Mouse (Mus musculus) myocyte (in vitro differentiated cells): ENCODE results near the gene Pgap1. TPM values are rescaled to one million over a fixed set of nuclear protein-coding genes. Genes with fewer than 3 reads are reported as not detected.
A peak's percentile ranks its signal among the peaks of the same experiment; 100 is the strongest.

Experiments
- H3K27me3 ChIP-seq: one replicate; pipeline ENCODE4 v1.6.1; 2011; ENCODE audit not compliant: control insufficient read depth, insufficient read depth, insufficient read length
- H3K36me3 ChIP-seq: one replicate; pipeline ENCODE4 v1.6.1; 2011; ENCODE audit not compliant: control insufficient read depth, insufficient read depth
- H3K4me2 ChIP-seq: one replicate; pipeline ENCODE4 v1.6.1; 2011; ENCODE audit warnings: low read depth, control low read depth
- H3K4me3 ChIP-seq: one replicate; pipeline ENCODE4 v1.5.1; 2011; ENCODE audit warnings: mild to moderate bottlenecking, control low read depth, moderate library complexity
- H3K79me2 ChIP-seq: one replicate; pipeline ENCODE4 v1.6.1; 2011; ENCODE audit not compliant: control insufficient read depth, insufficient read depth
- H3ac ChIP-seq: one replicate; pipeline ENCODE4 v1.6.1; 2011; ENCODE audit not compliant: control insufficient read depth, insufficient read length
- CEBPB ChIP-seq: IDR thresholded peaks from 2 replicates; pipeline ENCODE4 v1.6.1; 2011; ENCODE audit warnings: mild to moderate bottlenecking, moderate library complexity; ENCODE audit not compliant: poor library complexity, insufficient read depth, severe bottlenecking
- E2F4 ChIP-seq: IDR thresholded peaks from one replicate; pipeline ENCODE4 v1.6.1; 2011; ENCODE audit warnings: mild to moderate bottlenecking, control low read depth, moderate library complexity; ENCODE audit not compliant: insufficient read depth
- MAX ChIP-seq: IDR thresholded peaks from one replicate; pipeline ENCODE4 v1.6.1; 2011; ENCODE audit warnings: low read depth, mild to moderate bottlenecking, control low read depth
- MYOD1 ChIP-seq, 3 experiments: IDR thresholded peaks; one replicate each; pipeline ENCODE4 v1.6.1; 2011; ENCODE audit warnings: control low read depth in 2 of 3, low read depth in 2 of 3, mild to moderate bottlenecking in 2 of 3, moderate library complexity in 1 of 3; ENCODE audit not compliant: insufficient read length in 2 of 3, control insufficient read depth in 1 of 3
- MYOG ChIP-seq, 3 experiments: IDR thresholded peaks; one replicate each; pipeline ENCODE4 v1.6.1; 2011; ENCODE audit warnings: control low read depth in 2 of 3, low read depth in 2 of 3, mild to moderate bottlenecking in 2 of 3; ENCODE audit not compliant: insufficient read length in 2 of 3, control insufficient read depth in 1 of 3, insufficient read depth in 1 of 3
- POLR2A ChIP-seq: IDR thresholded peaks from one replicate; pipeline ENCODE4 v1.6.1; 2011; ENCODE audit warnings: low read depth, mild to moderate bottlenecking, control low read depth, moderate library complexity; ENCODE audit not compliant: insufficient read length
- POLR2AphosphoS2 ChIP-seq: IDR thresholded peaks from one replicate; pipeline ENCODE4 v1.6.1; 2011; ENCODE audit warnings: low read depth, control low read depth; ENCODE audit not compliant: insufficient read length
- REST ChIP-seq: IDR thresholded peaks from one replicate; pipeline ENCODE4 v1.6.1; 2011; ENCODE audit warnings: mild to moderate bottlenecking, control low read depth, moderate library complexity; ENCODE audit not compliant: insufficient read depth, insufficient read length
- SRF ChIP-seq: IDR thresholded peaks from one replicate; pipeline ENCODE4 v1.6.1; 2011; ENCODE audit warnings: low read depth; ENCODE audit not compliant: control insufficient read depth, insufficient read length
- TCF12 ChIP-seq: IDR thresholded peaks from one replicate; pipeline ENCODE4 v1.6.1; 2011; ENCODE audit warnings: mild to moderate bottlenecking, control low read depth; ENCODE audit not compliant: poor library complexity, insufficient read depth, severe bottlenecking
- TCF3 ChIP-seq: IDR thresholded peaks from one replicate; pipeline ENCODE4 v1.6.1; 2011; ENCODE audit warnings: low read depth, control low read depth; ENCODE audit not compliant: insufficient read length
- USF1 ChIP-seq: IDR thresholded peaks from one replicate; pipeline ENCODE4 v1.6.1; 2011; ENCODE audit warnings: low read depth, mild to moderate bottlenecking, control low read depth, moderate library complexity
- polyA plus RNA-seq: library from polyadenylated mRNA; unstranded; fragments of >200 nt; fragmentation: generic; extraction: Trizol; gene quantifications from one replicate; pipeline ENCODE4 v1.2.1, GENCODE M21; 2012; ENCODE audit warnings: missing spikeins

The Pgap1 gene
- polyA plus RNA-seq, 1 experiment, result 0.59 TPM

GRCm38 (mm10) chr1:54498496-54498895 is 59.0 kb downstream of the Pgap1 start:
- Histone ChIP-seq H3ac (no peak overlapping the region), H3K27me3 (no peaks in the 10 kb centered on the region), H3K4me2 (no peak overlapping the region), H3K36me3 (no peaks in the 10 kb centered on the region), H3K4me3 (no peak overlapping the region), H3K79me2 (no peaks in the 10 kb centered on the region)
- TF ChIP-seq MYOD1 (IDR thresholded peaks at IDR 0.05; ENCODE audit: control insufficient read depth in 1 of 3, insufficient read length in 2 of 3, low read depth in 2 of 3), result no peak
- TF ChIP-seq CEBPB, result no peak
- no peak for TF ChIP-seq TCF3
- no peak for TF ChIP-seq MAX
- no peak for TF ChIP-seq POLR2A
- no peak for TF ChIP-seq POLR2AphosphoS2
- no peak for TF ChIP-seq REST

GRCm38 (mm10) chr1:54496254-54496653 is 61.2 kb downstream of the Pgap1 start:
- TF ChIP-seq MAX (no peak), TCF12 (no peak), CEBPB (no peak), SRF (no peak), MYOG (IDR thresholded peaks at IDR 0.05; ENCODE audit: control insufficient read depth in 1 of 3, insufficient read depth in 1 of 3, insufficient read length in 2 of 3, low read depth in 2 of 3) (no peak), REST (no peak), TCF3 (no peak), E2F4 (no peak), POLR2AphosphoS2 (no peak), POLR2A (no peak), MYOD1 (IDR thresholded peaks at IDR 0.05; ENCODE audit: control insufficient read depth in 1 of 3, insufficient read length in 2 of 3, low read depth in 2 of 3) (no peak), USF1 (no peak)
- Histone ChIP-seq H3K4me2 (no peak overlapping the region), H3ac (no peak overlapping the region), H3K79me2 (no peaks in the 10 kb centered on the region), H3K27me3 (no peaks in the 10 kb centered on the region), H3K4me3 (no peak overlapping the region), H3K36me3 (no peaks in the 10 kb centered on the region)

GRCm38 (mm10) chr1:54493496-54493895 is 64.0 kb downstream of the Pgap1 start:
- TF ChIP-seq POLR2A (no peak), E2F4 (no peak), TCF12 (no peak), SRF (no peak), MAX (no peak), MYOG (IDR thresholded peaks at IDR 0.05; ENCODE audit: control insufficient read depth in 1 of 3, insufficient read depth in 1 of 3, insufficient read length in 2 of 3, low read depth in 2 of 3) (no peak), USF1 (no peak), REST (no peak), TCF3 (no peak), MYOD1 (IDR thresholded peaks at IDR 0.05; ENCODE audit: control insufficient read depth in 1 of 3, insufficient read length in 2 of 3, low read depth in 2 of 3) (no peak), POLR2AphosphoS2 (no peak), CEBPB (no peak)
- Histone ChIP-seq H3K36me3 (no peaks in the 10 kb centered on the region), H3K79me2 (no peaks in the 10 kb centered on the region), H3K27me3 (no peaks in the 10 kb centered on the region), H3K4me3 (no peak overlapping the region), H3K4me2 (no peak overlapping the region), H3ac (no peak overlapping the region)

- Histone ChIP-seq H3K36me3 (no peaks in the 10 kb centered on the region), H3K4me2 (no peak overlapping the region), H3K79me2 (no peaks in the 10 kb centered on the region), H3K27me3 (no peaks in the 10 kb centered on the region), H3ac (no peak overlapping the region), H3K4me3 (no peak overlapping the region)
- TF ChIP-seq MAX, result no peak
These were observed 65.0 kb downstream of the Pgap1 start for GRCm38 (mm10) chr1:54492435-54492841.

GRCm38 (mm10) chr1:54484744-54485420 is 72.6 kb downstream of the Pgap1 start:
- Histone ChIP-seq H3K27me3 (no peaks in the 10 kb centered on the region), H3K4me2 (no peak overlapping the region), H3K79me2 (no peaks in the 10 kb centered on the region), H3K4me3 (no peak overlapping the region), H3ac (no peak overlapping the region), H3K36me3 (no peaks in the 10 kb centered on the region)
- TF ChIP-seq MYOD1 (IDR thresholded peaks at IDR 0.05; ENCODE audit: control insufficient read depth in 1 of 3, insufficient read length in 2 of 3, low read depth in 2 of 3) (peak in 2 of 3 experiments; percentile 76 to 78), POLR2AphosphoS2 (no peak), TCF12 (peak; percentile 53), MYOG (IDR thresholded peaks at IDR 0.05; ENCODE audit: control insufficient read depth in 1 of 3, insufficient read depth in 1 of 3, insufficient read length in 2 of 3, low read depth in 2 of 3) (peak in 2 of 3 experiments; percentile 56 to 64)
